Mouse (Mus musculus) mouse embryonic stem cell (cell line): ENCODE results near the gene Grxcr1.

ENCODE experiments used
- in situ Hi-C, 2 experiments: fragments of 300-500 bp; cut with MboI; formaldehyde crosslinking; loops; 1 replicate in 1 of 2; 3 replicates in 1 of 2; pipeline ENCODE4 v1.14.3; 2019 to 2020; ENCODE audit warnings: low sequenced_read_pairs in 2 of 2, low pct_unique_long_range_greater_than_20kb in 1 of 2, mixed read lengths in 1 of 2; ENCODE audit not compliant: unreplicated experiment in 1 of 2

The Grxcr1 gene

GRCm38 (mm10) chr5:68031744-68032143 is at the start of gene Grxcr1:
TSS of gene Grxcr1 (plus strand) at chr5:68031835.
- in situ Hi-C loops = no loop called here

GRCm38 (mm10) chr5:67981946-67982526 is 49.6 kb upstream of the Grxcr1 start:
- in situ Hi-C loops = no loop called here

- in situ Hi-C loops = no loop called here
Observed at GRCm38 (mm10) chr5:67990426-67990825, 41.2 kb upstream of the Grxcr1 start.

GRCm38 (mm10) chr5:68002611-68003010 is 29.0 kb upstream of the Grxcr1 start:
- in situ Hi-C loops = loop anchor here (25.0 kb wide), 2 partner anchors 240 to 465 kb away; no protein-coding TSS in a partner anchor

GRCm38 (mm10) chr5:68003904-68004303 is 27.7 kb upstream of the Grxcr1 start:
- in situ Hi-C loops = loop anchor here (25.0 kb wide), 2 partner anchors 242 to 467 kb away; no protein-coding TSS in a partner anchor

- in situ Hi-C loops = loop anchor here (25.0 kb wide), 2 partner anchors 242 to 467 kb away; no protein-coding TSS in a partner anchor
Observed at GRCm38 (mm10) chr5:68004419-68004818, 27.2 kb upstream of the Grxcr1 start.

- in situ Hi-C loops = loop anchor here (25.0 kb wide), 2 partner anchors 245 to 470 kb away; no protein-coding TSS in a partner anchor
Observed at GRCm38 (mm10) chr5:68007074-68007473, 24.6 kb upstream of the Grxcr1 start.

GRCm38 (mm10) chr5:68011569-68011968 is 20.1 kb upstream of the Grxcr1 start:
- in situ Hi-C loops = loop anchor here (5.0 to 25.0 kb wide), 3 partner anchors 249 to 474 kb away; no protein-coding TSS in a partner anchor

GRCm38 (mm10) chr5:68012618-68013017 is 19.0 kb upstream of the Grxcr1 start:
- in situ Hi-C loops = loop anchor here (5.0 to 25.0 kb wide), 3 partner anchors 250 to 475 kb away; no protein-coding TSS in a partner anchor

- in situ Hi-C loops = loop anchor here (25.0 kb wide), 2 partner anchors 259 to 484 kb away; no protein-coding TSS in a partner anchor
Observed at GRCm38 (mm10) chr5:68020870-68021269, 10.8 kb upstream of the Grxcr1 start.

- in situ Hi-C loops = no loop called here
Observed at GRCm38 (mm10) chr5:68026658-68027422, 4.8 kb upstream of the Grxcr1 start.

- in situ Hi-C loops = no loop called here
Observed at GRCm38 (mm10) chr5:68027474-68027873, 4.2 kb upstream of the Grxcr1 start.

GRCm38 (mm10) chr5:68033345-68033744 is 1.7 kb downstream of the Grxcr1 start:
- in situ Hi-C loops = no loop called here

GRCm38 (mm10) chr5:68039077-68039476 is 7.4 kb downstream of the Grxcr1 start:
- in situ Hi-C loops = no loop called here

GRCm38 (mm10) chr5:68043339-68043738 is 11.7 kb downstream of the Grxcr1 start:
- in situ Hi-C loops = no loop called here

- in situ Hi-C loops = no loop called here
Observed at GRCm38 (mm10) chr5:68048783-68049182, 17.1 kb downstream of the Grxcr1 start.

GRCm38 (mm10) chr5:68049536-68049935 is 17.9 kb downstream of the Grxcr1 start:
- in situ Hi-C loops = no loop called here

- in situ Hi-C loops = no loop called here
Observed at GRCm38 (mm10) chr5:68051101-68051500, 19.5 kb downstream of the Grxcr1 start.

- in situ Hi-C loops = no loop called here
Observed at GRCm38 (mm10) chr5:68057574-68057973, 25.9 kb downstream of the Grxcr1 start.
